Mouse (Mus musculus): ENCODE measurements around the gene Cdc34. TPM values are rescaled to one million over a fixed set of nuclear protein-coding genes. Genes with fewer than 3 reads are reported as not detected.

The Cdc34 gene
- total RNA-seq (2022): 100 to 1,000 TPM; 201 to 230 (median 213) TPM

DNA sequence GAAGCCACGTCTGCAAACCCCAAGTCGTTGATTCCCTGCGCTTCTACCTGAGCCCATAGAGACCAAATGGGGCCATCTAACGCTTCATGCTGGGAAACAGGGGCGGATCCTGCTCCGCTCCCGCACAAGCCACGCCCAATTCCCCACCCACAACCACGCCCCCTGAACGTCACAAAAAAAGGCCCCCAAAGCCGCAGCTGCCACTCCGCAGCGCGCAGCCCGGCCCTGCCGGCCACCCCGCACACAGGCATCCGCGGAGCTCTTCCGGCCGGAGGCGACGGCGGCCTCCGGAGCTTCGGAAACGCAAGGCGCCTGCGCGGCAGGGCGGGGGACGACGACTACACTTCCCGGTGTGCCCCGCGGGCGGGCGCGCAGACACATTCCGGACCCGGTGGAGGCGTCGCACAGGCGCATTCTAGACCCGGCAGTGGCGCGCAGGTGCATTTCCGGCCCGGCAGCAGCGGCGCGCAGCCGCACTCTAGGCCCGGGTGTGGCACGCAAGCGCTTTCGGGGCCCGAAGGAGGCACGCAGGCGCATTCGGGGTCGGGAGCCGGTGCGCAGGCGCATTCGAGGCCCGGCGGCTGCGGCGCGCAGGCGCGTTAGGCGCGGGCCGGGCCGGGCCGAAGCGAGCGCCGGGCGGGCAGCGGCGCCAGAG lies at the start of gene Cdc34:
Gene Cdc34, plus strand, starts transcription at position 605 of the 655 bp plus-strand sequence.
- peak; percentile 99 for DNase-seq (ENCODE audit: low spot score)

DNA sequence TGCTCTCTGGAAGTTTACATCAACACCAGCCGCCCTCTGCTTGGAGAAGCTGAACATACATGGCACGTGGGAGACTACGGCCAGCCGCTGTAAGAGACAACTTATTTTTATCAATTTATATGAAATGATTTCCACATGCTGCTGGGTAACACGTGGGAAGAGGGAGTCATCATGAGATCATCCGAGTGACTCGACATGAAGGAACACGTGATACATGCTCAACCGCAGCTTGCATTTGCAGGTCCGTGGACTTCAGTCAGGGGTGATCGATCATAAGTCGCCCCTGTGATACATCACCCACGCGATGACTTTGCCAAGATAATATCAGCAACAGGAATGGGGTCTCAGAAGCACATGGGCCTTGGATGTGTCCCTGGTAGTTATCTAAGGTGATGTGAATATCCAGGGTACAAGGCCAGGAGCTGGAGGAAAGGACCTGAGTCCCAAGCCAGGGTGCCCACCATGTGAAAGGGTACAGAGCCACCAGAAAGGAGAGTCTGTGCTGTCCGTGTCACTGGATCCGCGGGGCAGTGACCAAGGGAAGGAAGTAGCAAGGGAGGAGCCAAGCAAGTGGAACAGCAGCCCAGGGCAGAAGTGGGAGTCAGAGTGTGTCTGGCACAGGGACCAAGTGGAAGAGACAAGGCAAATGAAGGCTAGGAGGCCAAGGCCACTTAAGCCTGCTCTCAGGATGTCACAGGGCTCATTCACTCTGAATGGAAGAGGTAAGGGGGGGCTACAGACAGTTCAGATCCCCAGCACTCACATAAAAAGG lies 48.8 kb upstream of the Cdc34 start:
- DNase-seq (ENCODE audit: low spot score): no peak

DNA sequence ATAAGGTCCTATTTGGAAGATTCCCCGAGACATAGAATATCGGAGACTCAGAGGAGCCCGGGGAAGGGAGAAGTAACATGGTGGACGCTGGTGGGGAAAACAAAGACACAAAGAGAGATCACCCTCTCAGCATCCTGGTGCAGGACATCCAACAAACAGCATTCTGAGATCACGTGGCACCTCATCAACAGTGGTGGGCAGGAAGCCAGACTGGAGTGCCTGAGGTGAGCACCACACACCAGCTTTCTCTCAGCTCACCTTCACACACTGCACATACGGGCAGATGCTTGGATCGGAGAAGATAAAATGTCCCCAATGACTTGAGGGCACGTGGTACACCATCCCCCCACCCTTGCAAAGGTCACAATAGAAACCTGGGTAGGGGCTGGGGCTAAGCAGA lies 45.7 kb upstream of the Cdc34 start:
- DNase-seq (ENCODE audit: low spot score): no peak

DNA sequence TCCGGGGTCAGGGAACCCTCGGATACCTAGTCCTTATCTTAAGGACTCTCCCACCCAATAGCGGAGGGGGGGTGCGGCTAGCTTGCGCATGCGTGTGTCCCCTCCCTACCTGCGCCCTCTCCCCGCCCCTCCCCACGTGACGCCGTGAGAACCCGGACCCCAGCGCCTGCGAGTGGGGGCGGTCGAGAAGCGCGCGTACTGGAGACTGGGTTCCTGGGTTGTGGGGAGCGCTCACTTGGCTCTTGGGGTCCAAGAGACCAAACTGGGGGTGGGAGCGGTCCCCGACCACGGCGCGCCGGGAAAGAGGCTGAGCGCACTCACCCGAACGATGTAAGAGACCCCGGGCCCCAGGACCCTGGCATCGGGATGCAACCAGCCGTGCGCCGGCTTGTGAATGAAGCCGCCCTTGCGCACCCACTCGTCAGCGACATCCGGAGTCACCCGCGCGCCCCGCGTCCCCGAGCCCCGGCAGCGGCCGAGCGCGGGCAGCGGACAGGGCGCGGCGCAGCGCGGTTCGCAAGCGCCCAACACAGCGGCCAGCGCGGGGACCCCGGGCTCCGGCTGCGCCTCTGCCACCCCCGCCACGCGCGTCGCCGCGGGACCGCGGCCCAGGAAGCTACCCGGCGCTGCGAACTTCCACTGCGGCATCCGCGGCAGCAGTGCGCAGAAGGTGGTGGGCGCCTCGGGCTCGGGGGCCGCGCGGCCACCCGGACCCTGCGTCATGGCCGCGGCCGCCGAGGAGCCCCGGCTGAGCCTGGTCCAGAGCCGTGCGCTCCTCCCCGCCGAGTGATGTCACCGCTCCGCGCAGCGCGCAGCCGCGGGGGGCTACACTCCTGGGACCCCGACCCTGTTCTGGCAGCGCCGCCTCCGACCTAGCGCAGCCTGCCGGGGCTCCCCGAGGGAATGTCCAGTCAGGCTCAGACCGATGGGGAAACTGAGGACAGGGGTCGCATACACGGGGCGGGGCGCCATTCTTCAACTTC lies 44.6 kb upstream of the Cdc34 start, which contains the start of gene Shc2:
Gene Shc2, minus strand, starts transcription at position 791 of the 983 bp plus-strand sequence.
- no peak for DNase-seq (ENCODE audit: low spot score)

DNA sequence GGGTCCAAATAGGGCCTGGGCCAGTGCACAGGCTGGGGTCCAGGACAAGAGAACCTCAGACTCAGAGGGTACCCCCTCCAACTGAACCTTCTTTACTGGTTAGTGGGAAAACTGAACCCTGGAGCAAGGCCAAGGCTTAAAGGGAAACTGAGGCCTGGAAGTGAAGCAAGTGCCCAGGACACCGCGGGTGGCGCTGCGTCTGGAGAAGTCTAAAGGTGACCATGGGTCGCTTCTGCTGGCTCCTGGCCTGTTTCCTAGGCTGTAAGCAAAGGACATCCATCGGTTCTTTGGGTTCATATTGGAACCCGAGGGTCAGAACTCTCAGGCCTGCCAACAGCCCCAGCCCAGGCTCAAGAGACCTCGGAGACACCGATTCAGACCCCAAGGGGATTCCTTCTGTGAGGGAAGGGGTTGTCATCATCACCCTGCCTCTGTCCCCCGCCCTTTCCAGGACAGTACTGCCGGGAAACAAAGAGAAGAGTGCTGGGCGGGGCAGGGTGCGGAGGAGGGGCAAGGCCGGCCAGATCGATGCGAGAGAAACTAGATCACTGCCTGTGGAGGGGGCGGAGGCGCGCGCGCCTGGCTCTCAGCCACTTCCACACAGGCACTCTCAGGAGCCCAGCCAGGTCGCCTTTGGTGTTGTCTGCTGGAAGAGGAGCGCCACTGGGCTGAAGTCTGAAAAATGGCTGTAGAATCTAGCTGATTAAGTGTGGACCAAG lies 43.4 kb upstream of the Cdc34 start:
- peak; percentile 32 for DNase-seq (ENCODE audit: low spot score)

DNA sequence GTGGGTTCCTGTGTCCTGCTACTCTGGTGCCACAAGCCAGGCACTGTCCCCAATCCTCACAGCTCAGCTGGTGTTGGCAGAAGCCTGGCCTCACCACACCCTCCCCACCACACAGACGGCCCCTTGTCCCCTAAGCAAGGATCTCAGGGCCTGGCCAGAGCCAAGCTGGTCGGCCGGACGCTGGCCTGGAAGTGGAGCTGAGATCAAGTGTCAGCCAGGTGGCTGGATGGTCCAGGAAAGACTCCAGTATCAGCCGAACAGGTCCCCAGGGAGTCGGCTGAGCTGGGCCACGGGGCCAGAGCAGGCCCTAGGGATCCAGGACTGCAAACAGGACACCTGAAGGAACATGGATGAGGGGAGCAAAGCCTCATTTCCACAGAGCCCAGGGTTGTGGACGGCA lies 36.3 kb upstream of the Cdc34 start, which contains the start of gene Odf3l2:
Gene Odf3l2, minus strand, starts transcription at position 28 of the 400 bp plus-strand sequence.
- DNase-seq (ENCODE audit: low spot score): no peak

DNA sequence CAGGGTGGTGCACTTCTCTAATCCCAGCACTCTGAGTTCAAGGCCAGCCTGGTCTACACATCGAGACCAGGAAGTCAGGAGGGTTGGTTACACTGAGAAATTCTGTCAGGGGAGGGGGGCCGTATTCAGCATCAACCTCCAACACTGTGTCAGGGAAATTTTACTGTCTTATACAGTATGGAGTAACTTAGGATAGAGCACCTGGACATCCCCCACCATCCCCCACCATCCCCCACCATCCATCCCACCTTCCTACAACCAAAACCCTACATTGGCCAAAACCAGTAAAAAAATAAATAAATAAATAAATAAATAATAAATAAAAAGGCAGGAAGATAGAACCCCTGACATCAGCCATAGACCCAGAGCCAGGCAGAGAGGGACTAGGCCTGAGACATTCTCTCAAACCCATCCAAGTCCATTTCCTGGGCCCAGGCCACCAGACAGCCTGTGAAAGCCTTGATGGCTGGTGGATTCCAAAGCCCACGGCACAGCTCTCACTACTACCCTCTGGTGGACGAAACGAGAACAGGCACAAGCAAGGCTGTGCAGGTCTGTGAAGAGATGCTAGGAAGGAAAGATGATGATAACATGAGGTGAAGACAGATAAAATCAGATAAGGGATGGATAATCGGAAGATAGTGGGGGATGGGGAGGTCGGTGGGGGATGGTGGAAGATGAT lies 32.8 kb upstream of the Cdc34 start:
- peak; percentile 55 for DNase-seq (ENCODE audit: low spot score)

DNA sequence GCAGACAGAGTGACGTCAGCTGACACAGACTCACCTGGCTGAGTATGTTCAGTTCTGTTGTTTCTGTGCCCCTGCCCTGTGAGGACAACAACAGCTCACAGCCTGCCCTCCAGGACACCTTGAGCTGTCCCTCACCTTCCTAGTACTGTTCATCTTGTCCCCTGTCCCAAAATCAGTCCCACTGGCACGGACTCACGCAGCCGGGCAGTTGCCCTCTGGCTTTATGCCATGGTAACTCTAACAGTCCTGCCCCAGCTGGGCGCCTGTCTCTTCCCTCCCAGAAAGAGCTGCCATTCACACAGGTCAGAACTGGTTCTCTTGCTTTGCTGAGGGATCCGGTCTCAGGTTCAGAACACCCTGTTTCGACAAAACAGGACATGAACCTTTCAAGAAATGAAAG lies 29.2 kb upstream of the Cdc34 start:
- DNase-seq (ENCODE audit: low spot score): no peak

DNA sequence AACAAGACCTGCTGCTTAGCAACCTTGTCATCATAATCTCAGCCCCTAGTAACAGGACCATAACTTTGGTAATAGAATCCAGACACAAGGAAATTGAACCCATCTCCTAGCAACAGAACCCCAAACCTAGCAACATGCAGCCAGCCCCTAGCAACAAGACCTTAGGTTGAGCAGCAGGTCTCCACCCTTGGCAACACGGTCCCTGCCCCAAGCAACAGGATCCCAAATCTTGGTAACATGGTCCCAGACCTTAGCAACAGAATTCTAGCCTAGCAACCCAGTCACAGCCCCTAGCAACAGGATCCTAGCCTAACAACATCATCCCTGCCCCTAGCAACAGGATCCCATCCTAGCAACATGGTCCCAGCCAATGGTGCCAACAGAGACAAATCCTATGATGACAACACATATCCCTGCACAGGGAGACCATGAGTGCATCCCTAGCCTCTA lies 27.0 kb upstream of the Cdc34 start:
- no peak for DNase-seq (ENCODE audit: low spot score)

DNA sequence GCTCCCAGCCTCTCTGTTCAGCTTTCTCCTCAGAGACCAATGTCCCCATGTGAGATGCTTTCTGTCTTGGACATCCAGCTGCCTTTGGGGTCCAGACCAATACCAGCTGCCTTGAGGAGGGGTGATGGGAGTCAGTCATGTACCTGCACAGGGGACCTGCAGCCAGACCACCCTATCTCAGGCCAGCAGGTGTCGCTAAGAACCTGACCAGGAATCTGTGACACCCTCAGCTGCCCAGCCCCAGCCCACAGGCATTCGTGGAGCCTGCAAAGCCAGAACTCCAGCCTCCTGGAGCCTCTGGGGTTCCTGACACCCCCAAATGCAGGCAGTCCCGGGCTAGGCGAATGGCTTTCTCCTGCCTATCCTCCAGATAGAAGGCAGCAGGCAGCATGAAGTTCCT lies 23.2 kb upstream of the Cdc34 start:
- no peak for DNase-seq (ENCODE audit: low spot score)

DNA sequence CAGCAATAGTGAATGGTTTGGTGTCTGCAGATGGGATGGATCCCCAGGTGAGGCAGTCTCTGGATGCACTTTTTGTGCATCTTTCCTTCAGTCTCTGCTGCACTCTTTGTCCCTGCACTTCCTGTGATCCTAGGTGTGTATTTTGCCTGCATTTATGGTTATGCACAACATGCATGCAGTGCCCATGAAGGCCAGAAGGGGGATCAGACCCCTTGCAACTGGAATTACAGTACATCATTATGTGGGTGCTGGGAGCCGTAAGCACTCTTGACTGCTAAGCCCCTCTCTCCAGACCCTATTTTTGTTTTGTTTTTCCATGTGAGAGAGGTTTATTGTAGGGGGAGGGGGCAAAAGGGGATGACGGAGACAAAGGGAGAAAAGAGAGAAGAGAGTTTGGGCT lies 21.7 kb upstream of the Cdc34 start:
- DNase-seq (ENCODE audit: low spot score): no peak

DNA sequence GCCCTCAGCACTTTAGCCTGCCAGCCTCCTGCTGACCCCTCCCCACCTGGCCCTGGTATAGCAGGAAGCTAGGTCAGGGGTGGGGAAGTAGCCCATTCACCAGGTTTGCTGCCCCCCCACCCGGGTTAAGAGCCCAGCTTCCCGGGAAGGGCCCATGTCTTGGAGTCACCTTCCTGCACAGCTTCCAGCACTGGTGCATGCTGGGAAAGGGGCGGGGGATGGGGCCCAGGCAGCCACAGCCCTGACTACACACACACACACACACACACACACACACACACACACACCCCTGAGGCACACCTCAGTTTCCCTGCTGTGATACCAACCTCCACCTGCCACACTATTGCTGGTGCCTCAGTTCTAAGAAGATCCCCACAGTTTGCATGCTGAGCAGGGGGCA lies 20.1 kb upstream of the Cdc34 start:
- DNase-seq (ENCODE audit: low spot score): no peak

DNA sequence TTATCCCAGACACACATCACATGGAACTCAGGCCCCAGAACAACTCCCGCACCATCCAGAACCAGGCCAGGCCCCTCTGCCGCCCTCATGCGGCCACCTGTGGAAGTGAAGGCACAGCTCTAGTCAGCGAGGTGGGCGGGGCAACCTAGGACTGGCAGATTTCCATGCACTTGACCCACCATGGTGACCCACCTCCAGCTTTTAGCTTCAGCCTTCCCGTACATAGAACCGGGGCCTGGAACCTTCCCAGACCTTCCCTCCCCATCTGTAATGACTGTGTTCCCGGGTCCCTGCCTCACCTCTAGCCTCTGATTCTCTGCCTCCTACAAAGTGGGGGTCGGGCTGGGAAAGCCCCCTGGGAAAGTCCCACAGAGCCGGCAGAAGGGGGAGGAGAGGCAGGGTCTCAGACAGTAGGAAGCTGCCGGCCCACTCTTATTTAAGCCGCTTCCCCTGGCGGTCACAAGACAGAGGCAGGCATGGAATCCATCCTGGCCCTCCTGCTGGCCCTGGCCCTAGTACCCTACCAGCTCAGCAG lies 17.8 kb upstream of the Cdc34 start, which contains the start of gene Madcam1:
Gene Madcam1, plus strand, starts transcription at position 429 of the 535 bp plus-strand sequence.
- DNase-seq (ENCODE audit: low spot score): no peak

DNA sequence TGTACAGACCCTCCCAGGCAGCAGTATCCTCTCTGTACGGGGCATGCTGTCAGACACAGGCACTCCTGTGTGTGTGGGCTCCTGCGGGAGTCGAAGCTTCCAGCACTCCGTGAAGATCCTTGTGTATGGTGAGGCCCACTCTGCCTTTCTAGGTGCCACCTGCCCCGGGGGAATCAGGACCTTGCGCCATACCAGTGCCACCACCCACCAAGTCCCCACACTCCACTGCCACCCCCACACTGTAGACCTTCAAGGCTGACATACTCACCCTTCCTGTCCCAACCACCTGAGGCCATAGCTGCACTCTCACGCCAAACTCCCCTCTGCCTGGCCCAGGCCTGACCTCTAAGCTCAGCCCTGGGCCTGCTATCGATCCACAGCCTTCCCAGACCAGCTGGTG lies 16.9 kb upstream of the Cdc34 start:
- no peak for DNase-seq (ENCODE audit: low spot score)

DNA sequence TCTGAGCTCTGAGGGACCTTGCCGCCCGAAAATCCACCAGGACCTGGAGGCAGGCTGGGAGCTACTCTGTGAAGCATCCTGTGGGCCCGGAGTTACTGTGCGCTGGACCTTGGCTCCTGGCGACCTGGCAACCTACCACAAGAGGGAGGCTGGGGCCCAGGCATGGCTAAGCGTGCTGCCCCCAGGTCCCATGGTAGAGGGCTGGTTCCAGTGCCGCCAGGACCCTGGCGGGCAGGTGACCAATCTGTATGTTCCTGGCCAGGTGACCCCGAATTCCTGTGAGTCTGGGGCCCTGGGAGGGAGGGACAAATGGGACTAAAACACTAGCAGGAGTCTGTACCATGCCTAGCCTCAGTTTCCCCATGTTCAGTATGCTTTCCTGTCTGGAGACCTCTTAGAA lies 15.5 kb upstream of the Cdc34 start:
- DNase-seq (ENCODE audit: low spot score): no peak

DNA sequence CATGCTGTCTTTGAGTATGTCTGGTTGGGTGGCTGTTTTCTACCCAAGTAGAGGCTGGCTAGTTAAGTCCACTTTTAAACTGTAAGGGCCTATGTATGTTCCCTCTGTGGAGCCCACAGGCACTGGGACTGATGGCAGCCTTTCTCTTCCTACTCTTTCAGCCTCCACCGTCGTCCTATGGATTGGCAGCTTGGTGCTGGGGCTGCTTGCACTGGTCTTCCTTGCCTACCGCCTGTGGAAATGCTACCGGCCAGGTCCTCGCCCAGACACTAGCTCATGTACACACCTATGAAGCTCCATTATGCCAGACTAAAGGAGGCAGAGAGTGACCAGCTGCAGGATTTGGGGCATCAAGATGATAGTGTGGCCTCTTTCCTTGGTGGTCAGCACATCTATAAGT lies 13.9 kb upstream of the Cdc34 start:
- no peak for DNase-seq (ENCODE audit: low spot score)

DNA sequence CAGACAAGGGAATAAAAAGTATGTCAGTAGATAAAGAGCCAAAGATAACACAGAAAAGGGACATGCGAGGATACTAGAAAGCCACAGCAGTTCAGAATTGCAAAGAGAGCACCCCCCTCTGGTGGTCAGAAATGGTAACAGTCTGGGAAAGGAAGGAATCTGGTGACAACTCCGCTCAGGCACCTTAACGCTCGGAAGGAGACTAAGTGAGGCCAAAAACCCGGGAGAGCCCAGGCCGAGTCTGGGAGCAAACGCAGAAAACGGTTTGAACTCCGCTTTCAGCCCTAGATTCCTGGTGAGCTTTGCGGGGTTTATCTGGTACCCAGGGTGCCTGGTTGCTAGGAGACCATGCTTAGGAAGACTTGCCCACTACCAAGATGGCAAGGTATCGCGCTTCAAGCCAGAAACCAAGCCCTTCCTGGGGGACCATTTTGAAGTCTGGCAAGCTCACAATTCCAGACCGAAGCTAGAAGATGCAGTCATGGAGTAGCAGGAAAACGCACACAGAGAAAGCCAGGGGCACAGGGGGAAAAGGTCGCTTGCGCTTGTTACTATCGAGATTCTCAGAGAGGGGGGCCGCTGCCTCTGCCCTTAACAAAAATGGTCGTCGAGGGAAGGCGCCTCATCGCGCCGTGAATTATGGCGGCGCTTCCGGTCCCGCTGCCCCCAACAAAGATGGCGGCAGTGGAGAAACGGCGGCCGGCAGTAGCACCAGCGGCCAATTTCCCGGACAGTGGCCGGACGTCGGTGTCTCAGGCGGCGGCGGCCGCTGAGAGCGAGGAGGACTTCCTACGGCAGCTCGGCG lies 13.0 kb upstream of the Cdc34 start, which contains the start of gene Tpgs1:
Gene Tpgs1, plus strand, starts transcription at position 599 of the 805 bp plus-strand sequence.
- peak; percentile 92 for DNase-seq (ENCODE audit: low spot score)

DNA sequence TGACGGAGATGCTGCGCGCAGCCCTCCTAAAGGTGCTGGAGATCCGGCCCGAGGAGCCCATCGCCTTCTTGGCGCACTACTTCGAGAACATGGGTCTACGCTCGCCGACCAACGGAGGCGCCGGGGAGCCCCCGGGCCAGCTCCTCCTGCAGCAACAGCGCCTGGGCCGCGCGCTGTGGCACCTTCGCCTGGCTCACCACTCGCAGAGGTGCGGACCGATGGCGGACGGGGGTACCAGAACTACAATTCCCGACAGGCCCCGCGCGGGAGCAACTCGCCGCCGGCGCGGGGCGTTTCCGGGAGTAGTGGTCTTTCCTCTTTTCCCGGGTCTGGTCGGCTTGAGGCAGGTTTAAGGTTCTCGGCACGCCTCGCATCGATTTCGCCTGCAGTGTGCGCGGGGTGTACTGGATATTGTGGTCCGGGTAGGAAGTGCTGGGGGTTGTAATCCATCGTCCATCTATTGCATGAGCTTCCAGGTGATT lies 12.4 kb upstream of the Cdc34 start:
- DNase-seq (ENCODE audit: low spot score): peak; percentile 56

Data from heart, adult 8-10 months (tissue).